Mouse (Mus musculus) leukemia stem cell, adult 10-12 weeks (primary cell): ENCODE measurements around the gene Cope. TPM values are rescaled to one million over a fixed set of nuclear protein-coding genes. Genes with fewer than 3 reads are reported as not detected.

Experiments
- polyA plus RNA-seq: library from polyadenylated mRNA; stranded (reverse); fragments of >175 nt; gene quantifications from 2 replicates; pipeline ENCODE4 v1.2.3, GENCODE M21; 2012; ENCODE audit warnings: low replicate concordance

Cope gene
- 154 and 182 TPM in 2 replicates for polyA plus RNA-seq

DNA sequence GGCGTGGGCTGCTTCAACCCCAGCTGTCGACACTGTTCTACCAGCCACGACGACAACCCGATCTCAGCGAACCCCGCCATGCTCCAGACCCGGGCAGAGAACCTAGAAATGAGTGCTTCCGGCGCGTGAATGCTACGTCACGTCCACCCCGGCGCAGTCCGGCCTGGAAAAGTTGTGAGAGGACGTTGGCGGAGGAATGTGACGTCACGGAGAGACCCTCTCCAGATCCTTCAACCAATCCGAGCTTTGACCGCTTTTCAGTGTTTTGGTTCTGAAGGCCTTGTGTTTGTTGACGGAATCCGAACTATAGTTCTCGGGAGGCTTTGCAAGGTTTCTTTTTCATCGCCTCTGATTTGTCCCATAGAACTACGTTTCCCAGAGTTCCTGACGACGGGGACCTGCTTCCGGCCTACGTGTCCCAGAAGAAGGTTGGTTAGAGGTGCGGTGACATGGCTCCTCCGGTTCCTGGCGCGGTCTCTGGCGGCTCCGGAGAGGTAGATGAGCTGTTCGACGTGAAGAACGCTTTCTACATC is at the start of gene Cope, which contains the start of gene Ddx49:
TSS of gene Cope (plus strand) at position 161 of the 533 bp plus-strand sequence.
TSS of gene Ddx49 (minus strand) at position 132 of the 533 bp plus-strand sequence.

DNA sequence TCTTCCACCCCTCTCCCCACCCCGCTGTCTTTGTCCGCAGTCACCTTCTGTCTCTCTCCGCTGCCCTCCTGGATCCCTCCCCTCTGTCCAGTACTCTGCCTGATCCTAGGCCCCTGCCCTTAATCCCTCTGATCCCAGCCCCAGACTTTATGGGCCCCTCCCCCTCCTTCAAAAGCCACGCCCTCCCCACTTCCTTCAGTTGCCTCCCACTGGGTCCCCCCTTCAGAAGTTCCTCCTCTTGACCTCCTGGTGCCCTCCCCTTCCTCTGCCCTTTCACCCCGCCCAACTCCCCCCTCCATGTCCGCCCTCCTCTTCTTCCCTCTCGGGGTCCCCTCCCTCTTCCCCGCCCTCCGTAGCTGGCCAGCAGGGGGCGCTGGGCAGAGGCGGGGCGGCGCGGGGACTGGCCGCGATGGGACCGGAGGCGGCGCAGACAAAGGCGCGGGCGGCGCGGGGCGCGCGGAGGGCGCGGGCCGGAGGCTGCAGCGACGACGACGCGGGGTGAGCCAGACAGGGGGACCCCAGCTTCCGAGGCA is 19.6 kb upstream of the Cope start, which contains the start of gene Homer3:
TSS of gene Homer3 (plus strand) at position 225 of the 533 bp plus-strand sequence.

DNA sequence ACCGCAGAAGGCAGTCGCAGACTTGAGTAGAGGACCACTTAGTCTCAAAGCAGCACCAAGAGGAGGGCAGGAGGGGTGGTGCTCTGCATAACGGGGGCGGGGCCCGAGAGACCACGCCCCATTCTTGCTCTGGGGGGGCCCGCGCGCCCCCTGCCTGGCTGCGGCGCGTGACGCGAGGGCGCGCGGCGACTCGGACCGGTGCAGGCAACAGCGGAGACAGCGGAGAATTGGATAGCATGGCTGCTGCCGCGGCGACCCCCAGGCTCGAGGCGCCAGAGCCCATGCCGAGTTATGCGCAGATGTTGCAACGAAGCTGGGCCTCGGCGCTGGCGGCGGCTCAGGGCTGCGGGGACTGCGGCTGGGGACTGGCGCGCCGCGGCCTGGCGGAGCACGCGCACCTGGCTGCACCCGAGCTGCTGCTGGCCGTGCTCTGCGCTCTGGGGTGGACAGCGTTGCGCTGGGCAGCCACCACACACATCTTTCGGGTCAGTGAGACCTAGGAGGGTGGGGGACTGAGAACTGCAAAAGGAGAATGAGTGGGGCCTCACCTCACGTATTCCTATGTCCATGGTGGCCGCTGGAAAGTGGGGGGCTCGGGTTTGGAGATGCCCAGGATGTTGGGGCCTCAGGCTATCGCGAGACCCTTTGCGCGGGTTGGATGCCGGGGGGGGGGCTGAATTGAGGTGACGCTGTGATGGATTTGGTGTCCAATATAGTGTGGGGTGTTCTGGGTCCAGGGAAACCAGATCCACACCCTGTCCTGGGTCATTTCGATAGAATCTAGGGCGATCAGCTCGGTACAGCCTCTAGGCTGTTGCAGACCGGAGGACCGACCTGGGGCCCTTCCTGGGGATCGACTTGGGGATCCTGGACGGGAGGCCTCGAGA is 13.5 kb downstream of the Cope start, which contains the start of gene Cers1:
TSS of gene Cers1 (plus strand) at position 152 of the 887 bp plus-strand sequence.

DNA sequence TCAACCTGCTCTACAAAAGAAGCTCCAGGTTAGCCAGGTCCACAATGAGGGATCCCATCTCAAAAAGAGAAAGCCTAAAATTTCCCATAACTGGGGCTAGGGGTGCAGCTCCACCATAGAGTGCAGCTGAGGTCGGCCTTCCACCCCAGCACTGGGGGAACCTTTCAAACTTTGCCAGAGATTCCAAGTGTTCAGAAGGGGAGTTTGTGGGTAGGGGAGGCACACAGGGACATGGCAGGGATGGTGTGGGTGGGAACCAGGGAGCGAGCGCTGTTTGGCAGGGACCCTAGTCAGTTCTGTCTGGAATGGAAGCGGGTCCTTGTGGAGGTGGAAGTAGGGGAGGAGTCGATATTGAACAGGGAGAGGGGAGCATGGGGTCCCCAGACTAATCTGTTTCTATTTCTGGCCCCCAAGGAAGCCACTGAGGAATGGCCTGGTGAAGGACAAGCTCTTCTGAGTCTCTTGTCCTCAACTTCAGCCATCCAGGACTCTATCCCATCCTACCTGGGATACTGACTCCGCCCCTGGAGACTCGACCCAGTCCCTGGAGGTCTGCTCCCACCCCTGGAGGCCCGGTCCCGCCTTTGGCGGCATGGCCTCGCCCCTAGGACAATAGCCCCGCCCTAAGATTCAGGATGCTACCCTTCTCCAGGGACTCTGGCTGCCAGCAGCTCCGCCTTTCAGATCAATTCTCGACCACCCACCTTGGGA is 27.0 kb downstream of the Cope start, which contains the start of gene Gdf1:
TSS of gene Gdf1 (plus strand) at position 694 of the 711 bp plus-strand sequence.

DNA sequence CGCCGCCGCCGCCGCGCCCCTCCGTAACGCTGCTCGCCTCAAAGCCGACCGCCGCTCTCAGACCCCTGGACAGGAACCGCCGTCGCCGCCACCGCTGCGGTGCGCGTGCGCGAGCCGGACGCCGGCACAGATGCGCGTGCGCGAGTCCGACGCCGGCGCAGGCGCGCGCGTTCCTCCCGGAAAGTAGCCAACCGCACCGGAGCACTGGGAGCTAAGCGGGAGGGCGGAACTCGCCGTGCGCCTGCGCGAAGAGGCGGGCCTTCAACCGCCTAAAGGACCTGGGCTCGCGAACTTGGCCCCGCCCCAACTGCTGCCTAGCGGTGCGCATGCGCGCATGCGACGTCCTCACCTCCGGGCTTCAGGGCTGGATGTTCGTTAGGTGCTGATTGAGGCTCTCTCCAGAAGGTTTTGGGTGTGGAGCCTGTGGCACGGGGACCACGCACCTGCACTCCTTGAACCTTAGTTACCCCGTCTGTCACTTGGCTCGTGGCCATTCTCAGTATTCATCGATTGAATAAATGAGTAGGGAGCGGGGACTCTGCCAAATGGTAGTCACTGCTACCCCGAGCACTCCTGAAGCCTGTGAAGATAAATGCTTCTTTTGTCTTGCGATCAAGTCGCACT is 51.0 kb downstream of the Cope start, which contains the start of gene Upf1:
TSS of gene Upf1 (minus strand) at position 85 of the 624 bp plus-strand sequence.

Other genes with a start within 250 kb of the Cope start
- gene Tm6sf2, start 229.6 kb upstream of the Cope start, polyA plus RNA-seq: 1.1 TPM in 1 of 2 replicates, not detected in the other
- not detected in 2 replicates for gene Hapln4, start 219.1 kb upstream of the Cope start, polyA plus RNA-seq
- gene Ncan, start 181.6 kb upstream of the Cope start, polyA plus RNA-seq: 0.05 TPM in 1 of 2 replicates, not detected in the other
- 5.1 and 9.4 TPM in 2 replicates for gene Nr2c2ap, start 171.2 kb upstream of the Cope start, polyA plus RNA-seq
- gene Rfxank, start 163.4 kb upstream of the Cope start, polyA plus RNA-seq: 2.9 and 6.6 TPM in 2 replicates
- gene Borcs8, start 163.0 kb upstream of the Cope start, polyA plus RNA-seq: 6.5 and 41.8 TPM in 2 replicates
- gene Mef2b, start 162.8 kb upstream of the Cope start, polyA plus RNA-seq: 8.9 and 50.7 TPM in 2 replicates
- gene Tmem161a, start 130.2 kb upstream of the Cope start, polyA plus RNA-seq: 191 and 288 TPM in 2 replicates
- gene Slc25a42, start 90.2 kb upstream of the Cope start, polyA plus RNA-seq: 14.2 and 31.4 TPM in 2 replicates
- 22.8 and 39.3 TPM in 2 replicates for gene Sugp2, start 68.3 kb upstream of the Cope start, polyA plus RNA-seq
- 18.2 and 36.2 TPM in 2 replicates for gene Armc6, start 68.1 kb upstream of the Cope start, polyA plus RNA-seq
- 10.6 and 12.3 TPM in 2 replicates for gene Homer3, start 19.7 kb upstream of the Cope start, polyA plus RNA-seq
- 40.0 and 63.8 TPM in 2 replicates for gene Ddx49, start within 50 bp of the Cope start, polyA plus RNA-seq
- gene Cers1, start 13.3 kb downstream of the Cope start, polyA plus RNA-seq: 0.18 and 0.51 TPM in 2 replicates
- 0.46 and 0.52 TPM in 2 replicates for gene Gdf1, start 27.3 kb downstream of the Cope start, polyA plus RNA-seq
- 154 and 179 TPM in 2 replicates for gene Upf1, start 50.8 kb downstream of the Cope start, polyA plus RNA-seq
- not detected in 2 replicates for gene Comp, start 71.0 kb downstream of the Cope start, polyA plus RNA-seq
- gene Crtc1, start 137.1 kb downstream of the Cope start, polyA plus RNA-seq: 25.6 and 26.0 TPM in 2 replicates
- gene Klhl26, start 174.4 kb downstream of the Cope start, polyA plus RNA-seq: 4.6 and 9.6 TPM in 2 replicates
- not detected in 2 replicates for gene Tmem59l, start 184.8 kb downstream of the Cope start, polyA plus RNA-seq
- gene Crlf1, start 190.6 kb downstream of the Cope start, polyA plus RNA-seq: 3.6 and 4.1 TPM in 2 replicates
- 130 and 308 TPM in 2 replicates for gene Rex1bd, start 204.2 kb downstream of the Cope start, polyA plus RNA-seq
- 338 and 558 TPM in 2 replicates for gene Uba52, start 208.3 kb downstream of the Cope start, polyA plus RNA-seq
- 1,600 and 2,800 TPM in 2 replicates for gene Fkbp8, start 225.2 kb downstream of the Cope start, polyA plus RNA-seq
- 30.5 and 31.3 TPM in 2 replicates for gene Kxd1, start 225.4 kb downstream of the Cope start, polyA plus RNA-seq
- 42.1 and 42.5 TPM in 2 replicates for gene Ell, start 236.9 kb downstream of the Cope start, polyA plus RNA-seq